Mouse (Mus musculus) liver, embryonic 11.5 days (tissue): ENCODE measurements around the gene Ercc2. TPM values are rescaled to one million over a fixed set of nuclear protein-coding genes. Genes with fewer than 3 reads are reported as not detected.

ENCODE experiments used
- ATAC-seq: fragments of 200-750 bp; cut with Nextera tagmentation; replicated peaks from 2 replicates; pipeline ENCODE4 v1.8.0; 2017; ENCODE audit warnings: moderate number of reproducible peaks, mild to moderate bottlenecking, moderate TSS enrichment, moderate library complexity; ENCODE audit not compliant: low FRiP score
- DNase-seq: peaks from one replicate; pipeline ENCODE4 v3.0.0-alpha.2; 2017; ENCODE audit warnings: low spot score
- H3K27ac ChIP-seq: fragments of 300-500 bp; sonication (generic); 2 replicates; pipeline ENCODE4 v1.5.1; 2014; ENCODE audit warnings: mild to moderate bottlenecking, low read depth, low read length, control low read depth
- H3K27me3 ChIP-seq: fragments of 300-500 bp; sonication (generic); replicated peaks from 2 replicates; pipeline ENCODE4 v1.6.1; 2014; ENCODE audit warnings: low read length, mixed read lengths; ENCODE audit not compliant: control insufficient read depth, insufficient read depth
- H3K36me3 ChIP-seq: fragments of 300-500 bp; sonication (generic); 2 replicates; pipeline ENCODE4 v1.6.1; 2014; ENCODE audit warnings: mild to moderate bottlenecking, low read length, moderate library complexity, mixed read lengths; ENCODE audit not compliant: control insufficient read depth, insufficient read depth
- H3K4me1 ChIP-seq: fragments of 300-500 bp; sonication (generic); replicated peaks from 2 replicates; pipeline ENCODE4 v1.6.1; 2014; ENCODE audit warnings: low read length, mixed read lengths; ENCODE audit not compliant: control insufficient read depth, insufficient read depth
- H3K4me2 ChIP-seq: fragments of 300-500 bp; sonication (generic); 2 replicates; pipeline ENCODE4 v1.6.1; 2014; ENCODE audit warnings: mild to moderate bottlenecking, control low read depth, moderate library complexity
- H3K4me3 ChIP-seq: fragments of 300-500 bp; sonication (generic); 2 replicates; pipeline ENCODE4 v1.5.1; 2014; ENCODE audit warnings: low read depth, low read length, control low read depth
- H3K9ac ChIP-seq: fragments of 300-500 bp; sonication (generic); 2 replicates; pipeline ENCODE4 v1.6.1; 2014; ENCODE audit warnings: low read depth, low read length, control low read depth
- H3K9me3 ChIP-seq: fragments of 300-500 bp; sonication (generic); 2 replicates; pipeline ENCODE4 v1.6.1; 2016; ENCODE audit warnings: low read length, inconsistent platforms, mixed read lengths; ENCODE audit not compliant: control insufficient read depth
- WGBS: fragments of 180-500 bp; shearing (Covaris S2); extraction: QIAGEN DNeasy Blood & Tissue Kit; methylation state at CpG from one replicate; pipeline ENCODE4 v1.1.7; 2014; 5-methylcytosine and 5-hydroxymethylcytosine counted together
- polyA plus RNA-seq: library from polyadenylated mRNA; unstranded; fragments of >200 nt; fragmentation: Nextera tagmentation; extraction: Ambion mirVana; gene quantifications from 2 replicates; pipeline ENCODE4 v1.2.1, GENCODE M21; 2014

Gene Ercc2
- polyA plus RNA-seq, 1 experiment from 2014 or later: 15.6 TPM

- peak overlapping the region; percentile 73 for H3K9ac ChIP-seq
- H3K4me3 ChIP-seq: peak overlapping the region; percentile 66
- peaks cover 30% of the 10 kb centered on the region for H3K4me1 ChIP-seq
- no peak overlapping the region for H3K27ac ChIP-seq
- DNase-seq (no peak), ATAC-seq (no peak)
- peaks cover 35% of the 10 kb centered on the region for H3K36me3 ChIP-seq
- 88% methylated on average over 25 of the region's 25 CpGs for WGBS
- H3K27me3 ChIP-seq: peaks cover 3% of the 10 kb centered on the region; the same call in 1 of the 2 replicates
- no peaks in the 10 kb centered on the region for H3K9me3 ChIP-seq
- peak overlapping the region; percentile 100 for H3K4me2 ChIP-seq
These were observed 24.1 kb upstream of the Ercc2 start for GRCm38 (mm10) chr7:19357381-19358375.

GRCm38 (mm10) chr7:19358634-19359033, 23.2 kb upstream of the Ercc2 start:
- ATAC-seq: no peak
- Histone ChIP-seq H3K4me3 (peak overlapping the region; percentile 66), H3K4me1 (peaks cover 30% of the 10 kb centered on the region), H3K9ac (peak overlapping the region; percentile 73), H3K9me3 (no peaks in the 10 kb centered on the region), H3K36me3 (peaks cover 30% of the 10 kb centered on the region), H3K4me2 (peak overlapping the region; percentile 100), H3K27ac (peak overlapping the region; percentile 55; the same call in 1 of the 2 replicates), H3K27me3 (peaks cover 4% of the 10 kb centered on the region; the same call in 1 of the 2 replicates)
- 17% methylated on average over 13 of the region's 13 CpGs for WGBS
- DNase-seq: no peak

GRCm38 (mm10) chr7:19359299-19359891, 22.4 kb upstream of the Ercc2 start, which contains the start of the genes Cd3eap and Ppp1r13l:
Gene Cd3eap (minus strand): TSS chr7:19359483.
Gene Ppp1r13l (plus strand): TSS chr7:19359749.
- Histone ChIP-seq H3K4me3 (peak within 1 kb of the TSS; percentile 66), H3K27me3 (peaks cover 4% of the 10 kb centered on the region; the same call in 1 of the 2 replicates), H3K9me3 (no peaks in the 10 kb centered on the region), H3K36me3 (peaks cover 26% of the 10 kb centered on the region), H3K4me2 (peak within 1 kb of the TSS; percentile 100), H3K27ac (peak within 1 kb of the TSS; percentile 59; the same call in 1 of the 2 replicates), H3K4me1 (peaks cover 33% of the 10 kb centered on the region), H3K9ac (peak within 1 kb of the TSS; percentile 73)
- DNase-seq (peak; percentile 88), ATAC-seq (peak; percentile 70)
- under 1% methylated on average over 31 of the region's 31 CpGs for WGBS

- H3K4me1 ChIP-seq: peaks cover 33% of the 10 kb centered on the region
- DNase-seq: peak; percentile 82
- ATAC-seq: peak; percentile 74
- H3K27me3 ChIP-seq: peaks cover 4% of the 10 kb centered on the region; the same call in 1 of the 2 replicates
- H3K4me2 ChIP-seq: peak overlapping the region; percentile 100
- peaks cover 20% of the 10 kb centered on the region for H3K36me3 ChIP-seq
- WGBS: under 1% methylated on average over 45 of the region's 45 CpGs
- H3K9ac ChIP-seq: peak overlapping the region; percentile 73
- peak overlapping the region; percentile 59; the same call in 1 of the 2 replicates for H3K27ac ChIP-seq
- H3K4me3 ChIP-seq: peak overlapping the region; percentile 66
- H3K9me3 ChIP-seq: no peaks in the 10 kb centered on the region
These were observed 21.7 kb upstream of the Ercc2 start for GRCm38 (mm10) chr7:19359892-19360641.

- peaks cover 33% of the 10 kb centered on the region for H3K4me1 ChIP-seq
- peak overlapping the region; percentile 66 for H3K4me3 ChIP-seq
- H3K36me3 ChIP-seq: peaks cover 19% of the 10 kb centered on the region
- peak overlapping the region; percentile 73 for H3K9ac ChIP-seq
- DNase-seq (peak; percentile 88), ATAC-seq (peak; percentile 74)
- under 1% methylated on average over 27 of the region's 27 CpGs for WGBS
- H3K27ac ChIP-seq: peak overlapping the region; percentile 54; the same call in 1 of the 2 replicates
- no peaks in the 10 kb centered on the region for H3K9me3 ChIP-seq
- H3K27me3 ChIP-seq: peaks cover 4% of the 10 kb centered on the region; the same call in 1 of the 2 replicates
- H3K4me2 ChIP-seq: peak overlapping the region; percentile 100
These were observed 20.9 kb upstream of the Ercc2 start for GRCm38 (mm10) chr7:19360944-19361343.

- H3K9me3 ChIP-seq: no peaks in the 10 kb centered on the region
- no peak overlapping the region for H3K27ac ChIP-seq
- peak; percentile 78 for DNase-seq
- H3K4me1 ChIP-seq: peaks cover 33% of the 10 kb centered on the region
- peaks cover 13% of the 10 kb centered on the region for H3K36me3 ChIP-seq
- WGBS: 10% methylated on average over 16 of the region's 16 CpGs
- H3K4me3 ChIP-seq: peak overlapping the region; percentile 66
- peak overlapping the region; percentile 56 for H3K9ac ChIP-seq
- peak overlapping the region; percentile 100 for H3K4me2 ChIP-seq
- ATAC-seq: 0 out of 2 replicates have a peak, but pooled peaks have one; percentile 9
- H3K27me3 ChIP-seq: peaks cover 4% of the 10 kb centered on the region; the same call in 1 of the 2 replicates
These were observed 20.1 kb upstream of the Ercc2 start for GRCm38 (mm10) chr7:19361720-19362119.

- Histone ChIP-seq H3K27me3 (peaks cover 4% of the 10 kb centered on the region; the same call in 1 of the 2 replicates), H3K4me3 (no peak overlapping the region; the same call in 1 of the 2 replicates), H3K4me1 (peaks cover 33% of the 10 kb centered on the region), H3K9me3 (no peaks in the 10 kb centered on the region), H3K36me3 (peaks cover 8% of the 10 kb centered on the region), H3K27ac (no peak overlapping the region), H3K9ac (no peak overlapping the region), H3K4me2 (peak overlapping the region; percentile 100)
- 47% methylated on average over 4 of the region's 4 CpGs for WGBS
- ATAC-seq (no peak), DNase-seq (no peak)
These were observed 19.5 kb upstream of the Ercc2 start for GRCm38 (mm10) chr7:19362276-19362675.

GRCm38 (mm10) chr7:19363881-19364280, 17.9 kb upstream of the Ercc2 start:
- Histone ChIP-seq H3K27me3 (peaks cover 8% of the 10 kb centered on the region), H3K9ac (no peak overlapping the region), H3K36me3 (no peaks in the 10 kb centered on the region), H3K4me2 (peak overlapping the region; percentile 33), H3K9me3 (no peaks in the 10 kb centered on the region), H3K4me3 (no peak overlapping the region), H3K27ac (no peak overlapping the region), H3K4me1 (peaks cover 22% of the 10 kb centered on the region)
- DNase-seq (no peak), ATAC-seq (no peak)
- 2% methylated on average over 18 of the region's 18 CpGs for WGBS
